Mouse (Mus musculus) E14TG2a.4 (cell line): ENCODE results near the gene Ctxn1.

Source experiments
- CTCF ChIP-seq: conservative IDR thresholded peaks from 2 replicates; pipeline ENCODE4 v1.5.1; 2014; ENCODE audit warnings: low read length
- NANOG ChIP-seq: IDR thresholded peaks from 2 replicates; pipeline ENCODE4 v1.6.1; 2014; ENCODE audit warnings: borderline replicate concordance, low read length, mixed read lengths

DNA sequence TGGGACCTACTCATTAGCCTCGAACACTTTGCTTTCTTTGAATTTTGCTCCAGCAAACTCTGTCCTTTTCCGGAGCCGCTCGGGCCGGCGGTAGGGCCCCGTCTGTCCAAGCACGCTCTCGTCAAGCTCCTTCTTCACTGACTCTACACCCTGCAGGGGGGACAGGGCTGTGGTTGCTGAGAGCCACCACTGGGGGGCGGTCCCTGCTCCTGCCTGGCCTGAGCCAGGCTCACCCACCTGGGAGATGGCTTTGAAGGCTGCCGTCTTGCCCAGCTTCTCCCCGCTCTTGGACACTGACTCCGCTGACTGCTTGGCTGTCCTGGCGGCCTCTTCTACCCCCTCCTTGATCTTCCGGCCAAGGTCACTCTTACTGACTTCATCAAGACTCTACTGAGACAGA, 8.6 kb upstream of the Ctxn1 start:
- TF ChIP-seq CTCF, result peak; percentile 61
- TF ChIP-seq NANOG, result no peak
